Mouse (Mus musculus) cortical plate, adult 2 months (tissue): ENCODE data around the gene Galnt10.

Experiments
- CTCF ChIP-seq: fragments of 200-500 bp; IDR thresholded peaks from 2 replicates; pipeline ENCODE4 v1.5.1; 2011; ENCODE audit warnings: mild to moderate bottlenecking, control low read depth, low read length; ENCODE audit not compliant: insufficient read depth; ENCODE audit errors: extremely low read depth
- POLR2A ChIP-seq: fragments of 200-500 bp; IDR thresholded peaks from 2 replicates; pipeline ENCODE4 v1.6.1; 2011; ENCODE audit warnings: mild to moderate bottlenecking, low read length, control low read depth; ENCODE audit not compliant: insufficient read depth; ENCODE audit errors: extremely low read depth

DNA sequence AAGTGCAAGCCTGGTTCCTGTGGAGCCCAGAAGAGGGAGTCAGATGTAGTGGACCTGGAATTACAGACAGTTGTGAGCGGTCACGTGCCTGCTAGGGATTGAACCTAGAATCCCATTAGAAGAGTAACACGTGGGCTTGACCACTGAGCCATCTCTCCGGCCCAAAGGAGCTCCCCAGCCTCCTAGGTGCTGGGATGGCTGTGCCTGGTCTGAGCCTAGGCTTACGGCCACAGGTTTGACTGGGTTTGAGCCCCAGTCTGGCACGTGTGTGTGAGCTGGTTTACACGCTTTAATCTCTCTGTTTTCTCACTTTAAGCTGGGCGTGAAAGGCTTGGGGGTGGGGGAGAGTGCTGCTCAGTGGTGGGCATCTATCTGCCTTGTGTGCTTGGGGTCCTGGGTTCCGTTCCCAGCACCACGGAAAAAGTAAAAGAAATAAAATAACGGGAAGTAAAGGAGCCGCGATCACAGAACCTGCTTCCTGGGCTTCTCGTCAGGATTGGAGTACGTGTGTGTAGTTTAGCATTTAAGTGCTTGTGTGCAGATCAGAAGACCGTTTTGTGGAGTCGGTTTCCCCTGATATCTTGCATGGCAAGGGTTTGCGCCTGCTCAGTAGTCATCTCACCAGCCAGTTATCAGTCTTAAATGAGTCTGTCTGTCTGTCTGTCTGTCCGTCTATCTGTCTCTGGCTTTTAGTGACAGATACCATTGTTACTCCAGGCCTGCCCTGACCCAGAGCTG, 16.4 kb downstream of the Galnt10 start:
- TF ChIP-seq CTCF (no peak), POLR2A (no peak)
